9 mouse cellular contexts compared by ENCODE assay signal in genomic region chr13:55571977-55572376, GRCm38 (mm10). TPM values are rescaled to one million over a fixed set of nuclear protein-coding genes. Genes with fewer than 3 reads are reported as not detected.
DNase-seq lines count a peak whose midpoint lies in the region; ATAC-seq lines count a peak whose summit lies in the region.
"Had no signal": no experiment of that assay in that cellular context is flagged by ENCODE, and none has a peak within 500 bp of the region (broad histone marks: within the 10 kb centered on the region; RNA-seq: fewer than 3 reads in every experiment).

No protein-coding gene starts in this region.

- H3K4me2 ChIP-seq in forebrain, embryonic 13.5 days, result peak overlapping the region; percentile 30
- H3K4me2 ChIP-seq in forebrain, embryonic 15.5 days (replicated peaks), result no peak overlapping the region
- peak overlapping the region; percentile 5; the same call in 1 of the 2 replicates for H3K4me2 ChIP-seq in neural tube, embryonic 12.5 days (replicated peaks)
- peak overlapping the region; percentile 92 for H3K4me2 ChIP-seq in liver, embryonic 15.5 days

- H3K27me3 ChIP-seq in forebrain, embryonic 13.5 days, result no peaks in the 10 kb centered on the region
- H3K27me3 ChIP-seq in forebrain, embryonic 15.5 days, result no peaks in the 10 kb centered on the region
- H3K27me3 ChIP-seq in neural tube, embryonic 12.5 days (replicated peaks), result no peaks in the 10 kb centered on the region
- H3K27me3 ChIP-seq in liver, embryonic 15.5 days, result no peaks in the 10 kb centered on the region
- H3K27me3 ChIP-seq: lung, embryonic 15.5 days had no signal

- WGBS in forebrain, embryonic 13.5 days, result 88% methylated on average over 2 of the region's 2 CpGs
- WGBS in forebrain, embryonic 15.5 days, result 81% methylated on average over 2 of the region's 2 CpGs
- 83% methylated on average over 2 of the region's 2 CpGs for WGBS in neural tube, embryonic 12.5 days
- WGBS in liver, embryonic 15.5 days (ENCODE audit: insufficient replicate concordance), result 37% methylated on average over 2 of the region's 2 CpGs

- H3K9me3 ChIP-seq in forebrain, embryonic 13.5 days (replicated peaks), result no peaks in the 10 kb centered on the region
- H3K9me3 ChIP-seq in forebrain, embryonic 15.5 days, result no peaks in the 10 kb centered on the region
- no peaks in the 10 kb centered on the region for H3K9me3 ChIP-seq in neural tube, embryonic 12.5 days
- no peaks in the 10 kb centered on the region for H3K9me3 ChIP-seq in liver, embryonic 15.5 days (replicated peaks)
- H3K9me3 ChIP-seq: lung, embryonic 15.5 days had no signal

- H3K4me3 ChIP-seq in forebrain, embryonic 13.5 days, result peak overlapping the region; percentile 96; the same call in 1 of the 2 replicates
- H3K4me3 ChIP-seq in forebrain, embryonic 15.5 days, result no peak overlapping the region
- H3K4me3 ChIP-seq in neural tube, embryonic 12.5 days, result no peak overlapping the region
- H3K4me3 ChIP-seq in liver, embryonic 15.5 days (replicated peaks), result 0 out of 2 replicates have a peak overlapping the region, but pooled peaks have one; percentile 93

- peaks cover 14% of the 10 kb centered on the region for H3K36me3 ChIP-seq in forebrain, embryonic 13.5 days (ENCODE audit: poor library complexity, severe bottlenecking)
- no peaks in the 10 kb centered on the region; the same call in 1 of the 2 replicates for H3K36me3 ChIP-seq in forebrain, embryonic 15.5 days
- peaks cover 7% of the 10 kb centered on the region for H3K36me3 ChIP-seq in neural tube, embryonic 12.5 days
- H3K36me3 ChIP-seq in liver, embryonic 15.5 days (replicated peaks), result no peaks in the 10 kb centered on the region

- H3K4me1 ChIP-seq in forebrain, embryonic 13.5 days, result peaks cover 35% of the 10 kb centered on the region
- peaks cover 32% of the 10 kb centered on the region for H3K4me1 ChIP-seq in forebrain, embryonic 15.5 days
- peaks cover 23% of the 10 kb centered on the region for H3K4me1 ChIP-seq in neural tube, embryonic 12.5 days
- H3K4me1 ChIP-seq in liver, embryonic 15.5 days (replicated peaks), result peaks cover 25% of the 10 kb centered on the region

- no peak overlapping the region for H3K9ac ChIP-seq in forebrain, embryonic 13.5 days
- H3K9ac ChIP-seq in forebrain, embryonic 15.5 days (replicated peaks), result no peak overlapping the region
- no peak overlapping the region for H3K9ac ChIP-seq in neural tube, embryonic 12.5 days
- H3K9ac ChIP-seq in liver, embryonic 15.5 days, result no peak overlapping the region

- H3K27ac ChIP-seq in forebrain, embryonic 13.5 days, result no peak overlapping the region
- no peak overlapping the region for H3K27ac ChIP-seq in forebrain, embryonic 15.5 days (replicated peaks)
- H3K27ac ChIP-seq in neural tube, embryonic 12.5 days, result no peak overlapping the region
- H3K27ac ChIP-seq in liver, embryonic 15.5 days (replicated peaks), result no peak overlapping the region
- H3K27ac ChIP-seq: lung, embryonic 15.5 days had no signal

- no peak for ATAC-seq in forebrain, embryonic 13.5 days
- no peak for ATAC-seq in forebrain, embryonic 15.5 days (replicated peaks)
- ATAC-seq in neural tube, embryonic 12.5 days (ENCODE audit: low FRiP score, low read depth), result no peak
- no peak for ATAC-seq in liver, embryonic 15.5 days (ENCODE audit: insufficient read depth)
- ATAC-seq in megakaryocyte progenitor cell, adult 5-6 weeks (replicated peaks; ENCODE audit: poor library complexity), result no peak

- no peak for DNase-seq in neural tube, embryonic 10.5 days (ENCODE audit: extremely low spot score, low spot score)
- DNase-seq in adrenal gland, postnatal 4 days (ENCODE audit: low spot score in 2 of 2), result no peak
- no peak for DNase-seq in lung, postnatal 10 days

RNA-seq across cellular contexts. Expression of gene Fam193b, which starts 1.1 kb away (rescaled TPM):
- 58.1 and 58.7 TPM in 2 replicates for polyA plus RNA-seq in forebrain, embryonic 13.5 days (2015; fragmentation: Nextera tagmentation; extraction: Ambion mirVana)
- 62.4 and 64.3 TPM in 2 replicates for polyA plus RNA-seq in forebrain, embryonic 15.5 days (2015; fragmentation: Nextera tagmentation; extraction: Ambion mirVana)
- polyA plus RNA-seq in neural tube, embryonic 12.5 days (2016; fragmentation: Nextera tagmentation; extraction: Ambion mirVana), result 66.9 and 70.7 TPM in 2 replicates
- 7.5 and 11.0 TPM in 2 replicates for polyA plus RNA-seq in liver, embryonic 15.5 days (2015; fragmentation: Nextera tagmentation; extraction: Ambion mirVana)
- total RNA-seq in adrenal gland, postnatal 4 days (2021), result 10 to 100 TPM; 61.6 to 76.7 TPM
- total RNA-seq in megakaryocyte progenitor cell, adult 5-6 weeks (2015), result 24.9 and 29.1 TPM in 2 replicates
- 21.8 and 25.1 TPM in 2 replicates for total RNA-seq in megakaryocyte progenitor cell, adult 5-6 weeks (2017)

RNA-seq across cellular contexts. Expression of gene Tmed9, which starts 1.6 kb away (rescaled TPM):
- 101 and 120 TPM in 2 replicates for polyA plus RNA-seq in forebrain, embryonic 13.5 days (2015; fragmentation: Nextera tagmentation; extraction: Ambion mirVana)
- 95.0 and 113 TPM in 2 replicates for polyA plus RNA-seq in forebrain, embryonic 15.5 days (2015; fragmentation: Nextera tagmentation; extraction: Ambion mirVana)
- 109 and 111 TPM in 2 replicates for polyA plus RNA-seq in neural tube, embryonic 12.5 days (2016; fragmentation: Nextera tagmentation; extraction: Ambion mirVana)
- polyA plus RNA-seq in liver, embryonic 15.5 days (2015; fragmentation: Nextera tagmentation; extraction: Ambion mirVana), result 55.2 and 63.2 TPM in 2 replicates
- 100 to 1,000 TPM; 167 to 169 TPM for total RNA-seq in adrenal gland, postnatal 4 days (2021)
- 92.3 and 117 TPM in 2 replicates for total RNA-seq in megakaryocyte progenitor cell, adult 5-6 weeks (2015)
- total RNA-seq in megakaryocyte progenitor cell, adult 5-6 weeks (2017), result 194 and 211 TPM in 2 replicates

RNA-seq across cellular contexts. Expression of gene B4galt7, which starts 27.7 kb away (rescaled TPM):
- polyA plus RNA-seq in forebrain, embryonic 13.5 days (2015; fragmentation: Nextera tagmentation; extraction: Ambion mirVana), result 34.7 and 35.8 TPM in 2 replicates
- polyA plus RNA-seq in forebrain, embryonic 15.5 days (2015; fragmentation: Nextera tagmentation; extraction: Ambion mirVana), result 36.2 and 39.0 TPM in 2 replicates
- polyA plus RNA-seq in neural tube, embryonic 12.5 days (2016; fragmentation: Nextera tagmentation; extraction: Ambion mirVana), result 42.4 and 44.3 TPM in 2 replicates
- polyA plus RNA-seq in liver, embryonic 15.5 days (2015; fragmentation: Nextera tagmentation; extraction: Ambion mirVana), result 5.9 and 6.9 TPM in 2 replicates
- 10 to 100 TPM; 16.5 to 18.8 TPM for total RNA-seq in adrenal gland, postnatal 4 days (2021)
- total RNA-seq in megakaryocyte progenitor cell, adult 5-6 weeks (2015), result 10.6 and 13.0 TPM in 2 replicates
- total RNA-seq in megakaryocyte progenitor cell, adult 5-6 weeks (2017), result 12.8 and 16.7 TPM in 2 replicates

RNA-seq across cellular contexts. Expression of gene Ddx41, which starts 35.5 kb away (rescaled TPM):
- polyA plus RNA-seq in forebrain, embryonic 13.5 days (2015; fragmentation: Nextera tagmentation; extraction: Ambion mirVana), result 67.3 and 72.1 TPM in 2 replicates
- polyA plus RNA-seq in forebrain, embryonic 15.5 days (2015; fragmentation: Nextera tagmentation; extraction: Ambion mirVana), result 67.2 and 68.4 TPM in 2 replicates
- 64.1 and 64.4 TPM in 2 replicates for polyA plus RNA-seq in neural tube, embryonic 12.5 days (2016; fragmentation: Nextera tagmentation; extraction: Ambion mirVana)
- 23.6 and 24.3 TPM in 2 replicates for polyA plus RNA-seq in liver, embryonic 15.5 days (2015; fragmentation: Nextera tagmentation; extraction: Ambion mirVana)
- total RNA-seq in adrenal gland, postnatal 4 days (2021), result 10 to 100 TPM; 54.0 to 57.4 TPM
- 28.0 and 29.1 TPM in 2 replicates for total RNA-seq in megakaryocyte progenitor cell, adult 5-6 weeks (2015)
- 66.9 and 78.0 TPM in 2 replicates for total RNA-seq in megakaryocyte progenitor cell, adult 5-6 weeks (2017)

RNA-seq across cellular contexts. Expression of gene Dok3, which starts 42.9 kb away (rescaled TPM):
- 2.1 and 3.7 TPM in 2 replicates for polyA plus RNA-seq in forebrain, embryonic 13.5 days (2015; fragmentation: Nextera tagmentation; extraction: Ambion mirVana)
- polyA plus RNA-seq in forebrain, embryonic 15.5 days (2015; fragmentation: Nextera tagmentation; extraction: Ambion mirVana), result 3.6 and 4.0 TPM in 2 replicates
- 3.7 and 4.3 TPM in 2 replicates for polyA plus RNA-seq in neural tube, embryonic 12.5 days (2016; fragmentation: Nextera tagmentation; extraction: Ambion mirVana)
- 9.6 and 11.0 TPM in 2 replicates for polyA plus RNA-seq in liver, embryonic 15.5 days (2015; fragmentation: Nextera tagmentation; extraction: Ambion mirVana)
- total RNA-seq in adrenal gland, postnatal 4 days (2021), result 1 to 10 TPM; 2.6 to 4.7 TPM
- 18.1 and 34.6 TPM in 2 replicates for total RNA-seq in megakaryocyte progenitor cell, adult 5-6 weeks (2015)
- 22.9 and 31.2 TPM in 2 replicates for total RNA-seq in megakaryocyte progenitor cell, adult 5-6 weeks (2017)

Comparison
In these comparisons a context has a peak if more than half of its experiments do, and no peak if none do; other contexts are left out.
1. H3K4me3 ChIP-seq: peak in forebrain, embryonic 13.5 days (single experiment) and liver, embryonic 15.5 days (single experiment); none in forebrain, embryonic 15.5 days (single experiment) and neural tube, embryonic 12.5 days (single experiment).